Mouse (Mus musculus) erythroblast, embryonic 14.5 days (primary cell): ENCODE data around the gene Gramd1a.

ENCODE experiments used
- GATA1 ChIP-seq: IDR thresholded peaks from 2 replicates; pipeline ENCODE4 v1.6.1; 2012; ENCODE audit warnings: low read length, inconsistent platforms, mixed read lengths
- TAL1 ChIP-seq: IDR thresholded peaks from 3 replicates; pipeline ENCODE4 v1.6.1; 2012; ENCODE audit warnings: low read length, inconsistent platforms, mixed read lengths

DNA sequence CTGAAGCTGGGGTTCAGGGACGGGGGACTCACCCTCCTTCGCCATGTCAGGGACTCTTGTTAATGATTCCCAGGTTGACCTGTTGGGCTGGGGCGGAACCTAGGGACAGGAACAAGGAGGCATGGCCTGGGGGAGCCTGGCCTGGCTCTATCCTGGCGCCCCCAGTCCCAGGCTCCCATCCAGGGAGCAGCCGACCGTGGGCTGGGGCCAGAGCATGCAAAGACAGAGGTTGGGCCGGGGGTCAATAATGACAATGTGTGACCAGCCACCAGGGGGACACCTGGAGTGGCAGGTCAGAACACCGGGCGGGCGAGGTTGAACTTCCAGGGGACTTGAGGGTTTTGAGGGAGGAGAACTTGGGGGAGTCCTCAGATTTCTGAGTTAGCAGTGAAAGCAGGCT is 41.0 kb downstream of the Gramd1a start:
- TF ChIP-seq GATA1 (no peak), TAL1 (no peak)
